Mouse (Mus musculus): ENCODE results near the gene Tenm3. TPM values are rescaled to one million over a fixed set of nuclear protein-coding genes. Genes with fewer than 3 reads are reported as not detected.

The Tenm3 gene
- polyA plus RNA-seq, 1 experiment from 2014 or later: 31.6 TPM

- peak; percentile 30 for DNase-seq (ENCODE audit: low spot score)
- H3K4me1 ChIP-seq (replicated peaks): peaks cover 26% of the 10 kb centered on the region
- 74% methylated on average over 5 of the region's 5 CpGs for WGBS
- no peaks in the 10 kb centered on the region for H3K27me3 ChIP-seq (ENCODE audit: insufficient read depth, poor library complexity, severe bottlenecking)
- no peak overlapping the region for H3K4me3 ChIP-seq
- no peaks in the 10 kb centered on the region for H3K9me3 ChIP-seq
- no peak overlapping the region for H3K27ac ChIP-seq
- H3K36me3 ChIP-seq: 0 out of 2 replicates have a peak, but pooled peaks cover 4% of the 10 kb centered on the region
Measured at GRCm38 (mm10) chr8:48467633-48468032, 376.1 kb downstream of the Tenm3 start.

- H3K4me3 ChIP-seq: no peak overlapping the region
- no peaks in the 10 kb centered on the region for H3K9me3 ChIP-seq
- H3K27ac ChIP-seq: peak overlapping the region; percentile 77
- peaks cover 44% of the 10 kb centered on the region for H3K4me1 ChIP-seq (replicated peaks)
- DNase-seq (ENCODE audit: low spot score): peak; percentile 53
- H3K36me3 ChIP-seq: no peaks in the 10 kb centered on the region
- 17% methylated on average over 5 of the region's 5 CpGs for WGBS
- H3K27me3 ChIP-seq (ENCODE audit: insufficient read depth, poor library complexity, severe bottlenecking): no peaks in the 10 kb centered on the region
Measured at GRCm38 (mm10) chr8:48458373-48458772, 385.4 kb downstream of the Tenm3 start.

- Histone ChIP-seq H3K4me1 (replicated peaks) (peaks cover 50% of the 10 kb centered on the region), H3K27me3 (ENCODE audit: insufficient read depth, poor library complexity, severe bottlenecking) (no peaks in the 10 kb centered on the region), H3K27ac (peak overlapping the region; percentile 77), H3K36me3 (no peaks in the 10 kb centered on the region), H3K4me3 (peak overlapping the region; percentile 9; the same call in 1 of the 2 replicates), H3K9me3 (no peaks in the 10 kb centered on the region)
- 34% methylated on average over 22 of the region's 22 CpGs for WGBS
- peak; percentile 23 for DNase-seq (ENCODE audit: low spot score)
Measured at GRCm38 (mm10) chr8:48456328-48457124, 387.2 kb downstream of the Tenm3 start.

GRCm38 (mm10) chr8:48451247-48451635 is 392.5 kb downstream of the Tenm3 start:
- no peaks in the 10 kb centered on the region for H3K9me3 ChIP-seq
- 44% methylated on average over 7 of the region's 7 CpGs for WGBS
- no peak overlapping the region for H3K4me3 ChIP-seq
- H3K36me3 ChIP-seq: no peaks in the 10 kb centered on the region
- DNase-seq (ENCODE audit: low spot score): no peak
- H3K27me3 ChIP-seq (ENCODE audit: insufficient read depth, poor library complexity, severe bottlenecking): no peaks in the 10 kb centered on the region
- peak overlapping the region; percentile 62; the same call in 1 of the 2 replicates for H3K27ac ChIP-seq
- peaks cover 50% of the 10 kb centered on the region for H3K4me1 ChIP-seq (replicated peaks)

GRCm38 (mm10) chr8:48450397-48451246 is 393.1 kb downstream of the Tenm3 start:
- peaks cover 44% of the 10 kb centered on the region for H3K4me1 ChIP-seq (replicated peaks)
- 76% methylated on average over 23 of the region's 23 CpGs for WGBS
- H3K27me3 ChIP-seq (ENCODE audit: insufficient read depth, poor library complexity, severe bottlenecking): no peaks in the 10 kb centered on the region
- DNase-seq (ENCODE audit: low spot score): no peak
- H3K4me3 ChIP-seq: no peak overlapping the region
- no peaks in the 10 kb centered on the region for H3K36me3 ChIP-seq
- peak overlapping the region; percentile 62 for H3K27ac ChIP-seq
- H3K9me3 ChIP-seq: no peaks in the 10 kb centered on the region

GRCm38 (mm10) chr8:48449625-48450024 is 394.1 kb downstream of the Tenm3 start:
- WGBS: under 1% methylated on average over 3 of the region's 3 CpGs
- H3K36me3 ChIP-seq: no peaks in the 10 kb centered on the region
- DNase-seq (ENCODE audit: low spot score): peak; percentile 33
- no peaks in the 10 kb centered on the region for H3K9me3 ChIP-seq
- peaks cover 36% of the 10 kb centered on the region for H3K4me1 ChIP-seq (replicated peaks)
- H3K27me3 ChIP-seq (ENCODE audit: insufficient read depth, poor library complexity, severe bottlenecking): no peaks in the 10 kb centered on the region
- peak overlapping the region; percentile 62 for H3K27ac ChIP-seq
- H3K4me3 ChIP-seq: no peak overlapping the region

- Histone ChIP-seq H3K27ac (no peak overlapping the region), H3K4me1 (replicated peaks) (peaks cover 21% of the 10 kb centered on the region), H3K9me3 (no peaks in the 10 kb centered on the region), H3K4me3 (no peak overlapping the region), H3K36me3 (no peaks in the 10 kb centered on the region), H3K27me3 (ENCODE audit: insufficient read depth, poor library complexity, severe bottlenecking) (no peaks in the 10 kb centered on the region)
- WGBS: 93% methylated on average over 4 of the region's 4 CpGs
- no peak for DNase-seq (ENCODE audit: low spot score)
Measured at GRCm38 (mm10) chr8:48445690-48446089, 398.1 kb downstream of the Tenm3 start.

- DNase-seq (ENCODE audit: low spot score): no peak
- Histone ChIP-seq H3K27ac (no peak overlapping the region), H3K4me3 (no peak overlapping the region), H3K4me1 (replicated peaks) (peaks cover 28% of the 10 kb centered on the region), H3K36me3 (peaks cover 5% of the 10 kb centered on the region; the same call in 1 of the 2 replicates), H3K27me3 (ENCODE audit: insufficient read depth, poor library complexity, severe bottlenecking) (no peaks in the 10 kb centered on the region), H3K9me3 (no peaks in the 10 kb centered on the region)
- WGBS: 91% methylated on average over 12 of the region's 12 CpGs
Measured at GRCm38 (mm10) chr8:48439491-48439890, 404.3 kb downstream of the Tenm3 start.

- Histone ChIP-seq H3K9me3 (no peaks in the 10 kb centered on the region), H3K27me3 (ENCODE audit: insufficient read depth, poor library complexity, severe bottlenecking) (no peaks in the 10 kb centered on the region), H3K36me3 (peaks cover 5% of the 10 kb centered on the region; the same call in 1 of the 2 replicates), H3K4me1 (replicated peaks) (peaks cover 28% of the 10 kb centered on the region), H3K4me3 (peak overlapping the region; percentile 28; the same call in 1 of the 2 replicates), H3K27ac (peak overlapping the region; percentile 45; the same call in 1 of the 2 replicates)
- DNase-seq (ENCODE audit: low spot score): peak; percentile 18
- WGBS: 27% methylated on average over 16 of the region's 16 CpGs
Measured at GRCm38 (mm10) chr8:48437523-48438207, 406.1 kb downstream of the Tenm3 start.

- DNase-seq (ENCODE audit: low spot score): no peak
- Histone ChIP-seq H3K4me3 (no peak overlapping the region), H3K27me3 (ENCODE audit: insufficient read depth, poor library complexity, severe bottlenecking) (no peaks in the 10 kb centered on the region), H3K36me3 (peaks cover 19% of the 10 kb centered on the region), H3K9me3 (no peaks in the 10 kb centered on the region), H3K4me1 (replicated peaks) (peaks cover 13% of the 10 kb centered on the region; the same call in 1 of the 2 replicates), H3K27ac (0 out of 2 replicates have a peak overlapping the region, but pooled peaks have one; percentile 51)
- 92% methylated on average over 11 of the region's 11 CpGs for WGBS
Measured at GRCm38 (mm10) chr8:48425101-48425500, 418.6 kb downstream of the Tenm3 start.

- H3K27me3 ChIP-seq (ENCODE audit: insufficient read depth, poor library complexity, severe bottlenecking): no peaks in the 10 kb centered on the region
- peaks cover 11% of the 10 kb centered on the region for H3K4me1 ChIP-seq (replicated peaks)
- WGBS: 67% methylated on average over 11 of the region's 11 CpGs
- H3K4me3 ChIP-seq: no peak overlapping the region
- H3K9me3 ChIP-seq: no peaks in the 10 kb centered on the region
- H3K36me3 ChIP-seq: peaks cover 41% of the 10 kb centered on the region
- DNase-seq (ENCODE audit: low spot score): no peak
- H3K27ac ChIP-seq: no peak overlapping the region
Measured at GRCm38 (mm10) chr8:48417714-48418113, 426.0 kb downstream of the Tenm3 start.

- no peak for DNase-seq (ENCODE audit: low spot score)
- peaks cover 2% of the 10 kb centered on the region; the same call in 1 of the 2 replicates for H3K4me1 ChIP-seq (replicated peaks)
- peaks cover 17% of the 10 kb centered on the region for H3K9me3 ChIP-seq
- H3K27ac ChIP-seq: no peak overlapping the region
- 95% methylated on average over 8 of the region's 8 CpGs for WGBS
- H3K4me3 ChIP-seq: no peak overlapping the region
- peaks cover 61% of the 10 kb centered on the region for H3K36me3 ChIP-seq
- no peaks in the 10 kb centered on the region for H3K27me3 ChIP-seq (ENCODE audit: insufficient read depth, poor library complexity, severe bottlenecking)
Measured at GRCm38 (mm10) chr8:48410916-48411315, 432.8 kb downstream of the Tenm3 start.

Measured in hindbrain, embryonic 10.5 days (tissue).